Mouse (Mus musculus) left cerebral cortex, adult 11 months (tissue): Measurements from ENCODE around the gene Dnase1l3.

Source experiments
- DNase-seq: peaks from one replicate; pipeline ENCODE4 v3.0.0; 2022; ENCODE audit warnings: low spot score

The Dnase1l3 gene

DNA sequence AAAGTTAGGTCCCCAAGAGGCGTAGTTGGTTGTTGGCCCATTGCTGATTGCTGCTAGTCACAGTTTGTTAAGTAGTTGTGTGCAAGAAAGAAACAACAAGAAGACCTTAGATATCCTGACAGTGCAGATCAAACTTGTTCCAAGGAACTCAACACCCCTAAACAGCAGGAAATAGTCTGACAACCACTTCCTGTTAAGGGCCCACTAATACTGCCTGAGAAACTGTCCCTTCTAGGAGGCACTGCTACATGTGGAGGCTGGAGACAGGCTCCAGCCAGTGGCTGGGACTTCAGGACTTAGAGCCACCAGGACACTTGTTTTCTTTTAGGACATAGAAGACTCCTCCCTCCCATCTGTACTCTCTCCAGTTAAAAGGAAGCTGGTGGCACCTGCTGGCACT lies 16.9 kb downstream of the Dnase1l3 start:
- no peak for DNase-seq

GRCm38 (mm10) chr14:7975177-7975576 lies 19.2 kb downstream of the Dnase1l3 start:
- no peak for DNase-seq

DNA sequence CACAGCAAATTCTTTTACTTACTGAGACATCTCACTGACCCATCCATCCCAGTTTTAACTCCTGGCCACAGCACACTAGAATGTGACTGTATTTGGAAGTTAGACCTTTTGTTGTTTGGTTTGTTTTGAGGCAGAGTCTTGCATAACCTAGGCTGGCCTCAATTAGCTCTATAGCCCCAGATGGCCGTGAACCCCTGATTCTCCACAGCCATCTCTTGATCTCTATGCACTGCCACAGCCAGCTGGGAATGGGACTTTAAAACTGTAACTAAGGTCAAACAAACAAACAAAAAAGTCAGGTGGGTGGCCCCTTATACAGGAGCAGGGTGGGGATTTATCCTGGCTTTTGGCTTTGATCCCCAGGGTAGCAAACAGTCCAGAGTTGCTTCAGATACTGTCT lies 19.7 kb downstream of the Dnase1l3 start:
- DNase-seq: no peak

DNA sequence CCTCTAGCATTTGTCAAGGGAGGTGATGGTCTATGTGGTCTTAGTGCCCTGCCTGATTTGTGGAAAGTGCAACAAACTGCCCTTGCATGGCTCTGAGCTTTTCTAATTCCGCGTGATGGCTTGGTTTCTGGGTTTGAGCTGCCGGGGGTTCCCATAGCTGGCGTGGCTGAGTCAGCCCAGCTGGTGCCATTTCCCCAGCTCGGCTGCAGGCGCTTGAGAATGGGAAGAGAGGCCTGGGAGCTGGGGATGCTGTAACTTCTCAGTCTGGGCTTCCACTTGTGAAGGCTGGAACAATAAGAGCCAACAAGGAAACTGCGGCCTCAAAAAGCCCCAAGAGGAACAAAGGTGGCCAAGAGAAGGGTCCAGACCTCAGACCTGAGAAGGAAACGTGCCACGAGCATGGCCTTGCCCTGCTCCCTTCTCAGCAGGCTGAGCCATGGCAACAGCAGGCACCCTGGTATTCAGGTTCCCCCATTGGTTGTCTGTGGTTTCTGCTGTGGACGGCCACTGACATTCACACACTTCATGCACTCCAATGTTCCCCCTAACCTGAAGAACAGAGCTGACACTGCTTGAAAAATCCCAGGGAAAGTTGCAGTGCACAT lies 22.4 kb downstream of the Dnase1l3 start:
- no peak for DNase-seq

DNA sequence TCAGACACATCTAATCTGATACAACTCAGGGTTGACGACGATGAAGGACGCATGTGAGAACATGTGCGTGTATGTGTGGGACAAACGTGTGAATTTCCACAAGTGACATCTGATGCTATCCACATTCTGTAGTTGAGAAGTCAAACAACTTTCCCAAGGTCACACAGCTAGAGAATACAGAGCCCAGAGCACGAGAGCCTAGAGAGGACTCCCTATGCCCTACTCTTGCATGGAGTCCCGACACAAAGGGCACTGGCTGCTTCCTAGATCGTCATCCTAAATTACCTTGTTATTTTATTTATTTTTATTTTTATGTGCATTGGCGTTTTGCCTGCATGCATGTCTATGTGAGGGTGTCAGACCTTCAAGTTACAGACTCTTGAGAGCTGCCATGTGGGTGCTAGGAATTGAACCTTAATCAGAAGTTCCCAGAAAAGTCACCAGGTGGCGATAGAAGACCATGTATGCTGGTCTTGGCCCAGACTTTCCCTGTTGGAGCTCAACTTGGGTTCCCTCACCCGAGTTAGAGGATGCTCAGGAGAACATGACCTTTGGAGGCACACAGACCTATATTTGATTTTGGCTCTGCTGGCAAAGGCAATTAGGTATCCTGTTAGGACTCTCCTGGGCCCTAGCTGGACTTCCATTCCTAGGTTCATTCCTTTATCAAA lies 30.0 kb downstream of the Dnase1l3 start:
- DNase-seq: peak; percentile 70

DNA sequence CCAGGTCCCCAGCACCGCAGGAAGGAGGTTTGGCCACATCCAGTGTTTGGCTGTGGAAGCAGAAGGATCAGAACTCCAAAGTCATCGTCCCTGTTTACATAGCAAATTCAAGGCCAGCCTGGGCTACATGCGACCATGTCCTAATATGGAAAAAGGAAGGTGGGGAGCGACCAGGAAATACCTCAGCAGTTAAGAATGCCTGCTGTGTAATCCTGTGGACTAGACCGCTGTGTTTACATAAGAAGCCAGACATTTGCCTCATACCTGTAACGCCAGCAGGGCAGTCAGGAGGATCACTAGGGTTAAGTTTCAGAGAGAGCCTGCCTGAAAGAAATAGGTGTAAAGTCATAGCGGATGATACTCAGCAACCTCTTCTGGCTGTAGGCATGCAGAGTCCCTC lies 31.2 kb downstream of the Dnase1l3 start:
- no peak for DNase-seq

DNA sequence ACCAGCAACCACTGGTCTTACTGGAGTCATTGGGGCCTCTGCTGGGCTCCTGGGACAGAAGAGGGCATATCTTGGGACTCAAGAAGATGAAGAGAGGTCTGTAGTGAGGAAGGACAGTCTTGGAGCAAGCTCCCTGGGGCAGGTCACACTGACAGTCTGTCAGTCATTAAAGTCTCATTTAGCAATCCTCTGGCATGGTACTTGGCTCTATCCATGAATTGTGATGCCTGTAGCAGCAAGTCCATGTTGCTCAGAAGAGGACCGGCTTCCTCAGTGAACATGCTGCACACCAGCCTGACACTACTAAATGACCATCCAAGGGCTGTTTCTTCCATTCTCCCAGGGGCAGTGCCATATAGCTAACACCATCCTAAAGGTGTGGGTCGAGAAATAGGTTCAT lies 31.7 kb downstream of the Dnase1l3 start:
- DNase-seq: no peak

DNA sequence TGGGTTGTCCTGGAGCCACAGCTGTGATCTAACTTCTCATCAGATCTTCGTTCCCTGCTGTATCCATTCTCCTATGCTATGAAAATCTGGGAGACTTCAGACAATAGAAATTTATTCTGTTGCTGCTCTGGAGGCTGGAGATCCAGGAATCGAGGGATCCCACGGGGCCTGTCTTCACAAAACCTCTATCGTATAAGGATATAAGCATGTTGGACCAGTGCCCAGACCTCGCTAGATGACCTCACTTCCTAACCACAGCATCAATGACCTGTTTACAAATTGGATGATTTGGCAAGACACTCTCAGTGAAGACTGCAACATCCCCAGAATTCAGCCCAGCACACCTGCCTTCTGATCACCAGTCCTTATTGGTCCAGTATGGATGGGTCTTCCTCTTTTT lies 32.7 kb downstream of the Dnase1l3 start:
- DNase-seq: no peak

DNA sequence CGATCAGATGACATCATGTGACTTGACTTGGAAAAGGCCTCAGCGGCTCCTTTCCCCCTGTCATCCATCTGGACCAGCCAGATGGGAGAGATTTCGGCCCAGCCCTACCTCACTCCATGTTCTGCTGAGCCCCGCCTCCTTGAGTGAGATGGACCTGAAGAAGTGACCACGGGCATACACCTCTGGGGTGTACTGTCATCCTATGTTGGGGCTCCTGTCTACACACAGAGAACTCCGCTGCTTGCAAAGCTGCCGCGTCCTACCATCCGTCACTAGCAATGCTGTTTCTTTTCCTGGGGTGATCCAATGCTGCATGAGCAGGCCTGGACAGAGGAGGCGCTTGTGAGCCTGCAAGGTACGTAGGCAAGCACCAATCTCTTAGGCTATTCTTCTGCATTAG lies 33.8 kb downstream of the Dnase1l3 start:
- no peak for DNase-seq

GRCm38 (mm10) chr14:7957049-7957448 lies 37.3 kb downstream of the Dnase1l3 start, which contains the start of gene Gm45521:
Gene Gm45521, plus strand, starts transcription at chr14:7957288.
- no peak for DNase-seq

DNA sequence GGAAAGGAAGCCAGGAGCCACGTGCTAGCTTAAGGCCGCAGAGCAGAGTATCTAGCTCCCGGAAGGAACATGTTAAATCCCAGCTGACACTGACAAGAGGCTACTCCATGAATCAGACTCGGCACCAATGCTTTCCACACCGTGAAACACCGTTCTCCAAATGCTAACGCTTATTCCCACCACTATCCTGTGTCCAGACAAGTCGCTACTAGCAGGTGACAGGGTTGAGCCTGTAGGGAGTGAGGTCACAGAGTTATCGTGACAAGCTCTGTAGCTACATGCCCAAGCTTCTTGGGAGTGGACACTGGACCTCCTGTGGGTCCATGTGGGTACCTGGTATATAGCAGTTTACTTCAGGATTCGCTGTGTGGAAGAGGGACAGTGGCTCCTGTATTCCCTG lies 37.9 kb downstream of the Dnase1l3 start:
- DNase-seq: no peak

GRCm38 (mm10) chr14:7954071-7954471 lies 40.3 kb downstream of the Dnase1l3 start:
- DNase-seq: no peak

GRCm38 (mm10) chr14:7952610-7953254 lies 41.6 kb downstream of the Dnase1l3 start:
- no peak for DNase-seq

DNA sequence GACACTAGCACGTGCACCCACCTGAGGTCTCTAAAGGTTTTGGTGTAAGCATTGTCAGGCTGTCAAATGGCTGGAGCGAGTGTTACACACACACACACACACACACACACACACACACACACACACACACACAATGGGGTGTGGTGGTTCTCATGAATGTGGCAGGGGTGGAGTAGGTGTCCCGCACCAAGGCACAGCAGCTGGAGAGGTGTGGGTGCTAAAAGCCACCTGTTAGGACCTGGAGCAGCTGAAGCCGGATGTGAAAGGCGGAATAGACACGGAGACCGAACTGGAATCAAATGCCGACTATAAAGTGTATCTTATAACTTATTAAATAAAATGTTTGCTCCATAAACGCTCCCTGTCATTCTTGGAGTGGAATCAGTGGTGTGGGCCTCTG lies 43.1 kb downstream of the Dnase1l3 start:
- no peak for DNase-seq

- no peak for DNase-seq
Measured at GRCm38 (mm10) chr14:7945261-7945660, 49.1 kb downstream of the Dnase1l3 start.

- DNase-seq: peak; percentile 50
Measured at GRCm38 (mm10) chr14:7944349-7945039, 49.9 kb downstream of the Dnase1l3 start.

GRCm38 (mm10) chr14:7943801-7944135 lies 50.6 kb downstream of the Dnase1l3 start:
- no peak for DNase-seq

GRCm38 (mm10) chr14:7943101-7943800 lies 51.1 kb downstream of the Dnase1l3 start:
- DNase-seq: no peak

GRCm38 (mm10) chr14:7941413-7941812 lies 53.0 kb downstream of the Dnase1l3 start:
- DNase-seq: no peak

DNA sequence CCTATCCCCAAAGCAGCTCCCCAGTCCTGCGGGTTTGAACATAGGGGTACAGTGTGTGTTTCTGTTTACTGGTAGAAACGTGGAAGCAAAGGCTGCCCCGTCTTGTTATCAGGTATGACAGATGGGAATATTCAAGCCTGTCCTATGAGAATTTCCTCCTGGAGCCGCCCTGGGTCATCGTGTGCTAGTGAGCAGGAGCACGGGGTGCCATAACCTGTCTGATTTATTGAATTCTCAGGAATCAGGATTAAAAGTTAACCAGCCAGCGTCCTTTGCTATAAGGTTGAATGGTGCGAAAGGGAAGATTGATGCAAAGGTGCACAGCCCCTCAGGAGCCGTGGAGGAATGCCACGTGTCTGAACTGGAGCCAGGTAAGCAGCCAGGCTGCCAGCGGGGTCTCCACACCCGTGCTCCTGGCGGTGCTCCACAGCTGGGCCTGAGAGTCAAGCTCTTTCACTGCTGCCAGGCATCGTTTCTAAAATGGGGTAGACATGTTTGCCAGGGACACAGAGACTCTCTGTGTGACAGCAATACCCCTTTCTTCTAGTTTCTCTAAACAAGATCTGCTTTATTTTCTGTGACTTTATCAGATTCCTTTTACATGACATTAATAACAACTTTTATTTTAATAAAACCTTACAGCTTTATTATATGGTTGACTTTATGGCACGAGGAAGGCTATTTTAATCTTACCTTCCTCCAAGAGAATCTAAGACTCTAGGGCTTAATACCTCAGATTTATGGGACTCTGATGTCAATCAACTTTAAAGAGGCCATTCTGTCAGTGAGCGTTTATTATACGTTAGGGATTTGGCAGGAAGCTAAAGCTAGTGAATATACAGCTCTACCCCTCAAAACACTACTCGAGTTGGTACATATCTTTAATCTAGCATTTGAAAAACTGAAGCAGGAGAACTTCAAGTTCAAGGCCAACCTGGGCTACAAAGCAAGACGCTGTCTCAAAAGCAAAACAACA lies 55.3 kb downstream of the Dnase1l3 start:
- no peak for DNase-seq

- DNase-seq: no peak
Measured at GRCm38 (mm10) chr14:7937052-7937630, 57.2 kb downstream of the Dnase1l3 start.
